Mouse (Mus musculus): ENCODE data around the gene Zfp954. TPM values are rescaled to one million over a fixed set of nuclear protein-coding genes. Genes with fewer than 3 reads are reported as not detected.
A peak's percentile ranks its signal among the peaks of the same experiment; 100 is the strongest.
"Not testable (repeated sequence)": the region's sequence is repeated elsewhere in the genome, so short reads cannot be mapped to it uniquely, and the experiment has no call there.

The Zfp954 gene
- 20.8 and 24.1 TPM in 2 replicates for polyA plus RNA-seq (2014; fragmentation: Nextera tagmentation; extraction: Ambion mirVana)

- no peaks in the 10 kb centered on the region for H3K27me3 ChIP-seq (ENCODE audit: control insufficient read depth, insufficient read depth, low read length)
- H3K4me2 ChIP-seq (replicated peaks) = peak within 1 kb of the TSS; percentile 86
- DNase-seq (ENCODE audit: low spot score) = peak; percentile 90
- H3K4me3 ChIP-seq (replicated peaks; ENCODE audit: low read length) = peak within 1 kb of the TSS; percentile 72
- under 1% methylated on average over 30 of the region's 30 CpGs for WGBS
- H3K9ac ChIP-seq = peak within 1 kb of the TSS; percentile 70
- H3K27ac ChIP-seq = peak within 1 kb of the TSS; percentile 77
- H3K4me1 ChIP-seq (replicated peaks; ENCODE audit: control insufficient read depth, insufficient read depth, low read length) = peaks cover 10% of the 10 kb centered on the region; the same call in 1 of the 2 replicates
- ATAC-seq (ENCODE audit: low FRiP score) = peak; percentile 95
- peaks cover 24% of the 10 kb centered on the region for H3K36me3 ChIP-seq (replicated peaks; ENCODE audit: control insufficient read depth, insufficient read depth)
- H3K9me3 ChIP-seq (ENCODE audit: control insufficient read depth, low read length) = no peaks in the 10 kb centered on the region
These were observed at the start of gene Zfp954 for GRCm38 (mm10) chr7:7120921-7121601. Zfp954 (minus strand) TSS chr7:7121488.

- Histone ChIP-seq H3K9ac (no peak overlapping the region), H3K27me3 (ENCODE audit: control insufficient read depth, insufficient read depth, low read length) (no peaks in the 10 kb centered on the region), H3K9me3 (ENCODE audit: control insufficient read depth, low read length) (peaks cover 3% of the 10 kb centered on the region; the same call in 1 of the 2 replicates), H3K4me2 (replicated peaks) (no peak overlapping the region), H3K4me3 (replicated peaks; ENCODE audit: low read length) (no peak overlapping the region), H3K4me1 (replicated peaks; ENCODE audit: control insufficient read depth, insufficient read depth, low read length) (no peaks in the 10 kb centered on the region), H3K27ac (no peak overlapping the region), H3K36me3 (replicated peaks; ENCODE audit: control insufficient read depth, insufficient read depth) (no peaks in the 10 kb centered on the region)
- WGBS = 93% methylated on average over 15 of the region's 15 CpGs
- DNase-seq (ENCODE audit: low spot score) = no peak
- no peak for ATAC-seq (ENCODE audit: low FRiP score)
These were observed 24.8 kb upstream of the Zfp954 start for GRCm38 (mm10) chr7:7145991-7146608.

- no peaks in the 10 kb centered on the region for H3K4me1 ChIP-seq (replicated peaks; ENCODE audit: control insufficient read depth, insufficient read depth, low read length)
- H3K4me2 ChIP-seq (replicated peaks) = no peak overlapping the region
- H3K27me3 ChIP-seq (ENCODE audit: control insufficient read depth, insufficient read depth, low read length) = no peaks in the 10 kb centered on the region
- no peak overlapping the region for H3K27ac ChIP-seq
- H3K9me3 ChIP-seq (ENCODE audit: control insufficient read depth, low read length) = peaks cover 3% of the 10 kb centered on the region; the same call in 1 of the 2 replicates
- no peaks in the 10 kb centered on the region for H3K36me3 ChIP-seq (replicated peaks; ENCODE audit: control insufficient read depth, insufficient read depth)
- WGBS = 86% methylated on average over 1 of the region's 1 CpGs
- H3K4me3 ChIP-seq (replicated peaks; ENCODE audit: low read length) = no peak overlapping the region
- ATAC-seq (ENCODE audit: low FRiP score) (no peak), DNase-seq (ENCODE audit: low spot score) (no peak)
- no peak overlapping the region for H3K9ac ChIP-seq
These were observed 22.9 kb upstream of the Zfp954 start for GRCm38 (mm10) chr7:7144215-7144614.

- ATAC-seq (ENCODE audit: low FRiP score) (peak; percentile 97), DNase-seq (ENCODE audit: low spot score) (peak; percentile 75)
- Histone ChIP-seq H3K36me3 (replicated peaks; ENCODE audit: control insufficient read depth, insufficient read depth) (peaks cover 23% of the 10 kb centered on the region), H3K4me3 (replicated peaks; ENCODE audit: low read length) (peak within 1 kb of the TSS; percentile 53), H3K27me3 (ENCODE audit: control insufficient read depth, insufficient read depth, low read length) (no peaks in the 10 kb centered on the region), H3K9ac (peak within 1 kb of the TSS; percentile 81), H3K4me2 (replicated peaks) (peak within 1 kb of the TSS; percentile 56), H3K9me3 (ENCODE audit: control insufficient read depth, low read length) (0 out of 2 replicates have a peak, but pooled peaks cover under 1% of the 10 kb centered on the region), H3K4me1 (replicated peaks; ENCODE audit: control insufficient read depth, insufficient read depth, low read length) (peaks cover 14% of the 10 kb centered on the region), H3K27ac (peak within 1 kb of the TSS; percentile 86)
- WGBS = 8% methylated on average over 16 of the region's 16 CpGs
These were observed 15.1 kb upstream of the Zfp954 start, which contains the start of gene Zfp773 for GRCm38 (mm10) chr7:7136379-7136866. Zfp773 (minus strand) TSS chr7:7136755.

- Histone ChIP-seq H3K27me3 (ENCODE audit: control insufficient read depth, insufficient read depth, low read length) (no peaks in the 10 kb centered on the region), H3K9me3 (ENCODE audit: control insufficient read depth, low read length) (peaks cover 11% of the 10 kb centered on the region; the same call in 1 of the 2 replicates), H3K4me3 (replicated peaks; ENCODE audit: low read length) (no peak overlapping the region), H3K36me3 (replicated peaks; ENCODE audit: control insufficient read depth, insufficient read depth) (peaks cover 31% of the 10 kb centered on the region), H3K27ac (no peak overlapping the region), H3K4me1 (replicated peaks; ENCODE audit: control insufficient read depth, insufficient read depth, low read length) (peaks cover 14% of the 10 kb centered on the region), H3K9ac (no peak overlapping the region), H3K4me2 (replicated peaks) (no peak overlapping the region)
- ATAC-seq (ENCODE audit: low FRiP score) (no peak), DNase-seq (ENCODE audit: low spot score) (no peak)
- WGBS = 74% methylated on average over 8 of the region's 8 CpGs
These were observed 11.5 kb upstream of the Zfp954 start for GRCm38 (mm10) chr7:7132751-7133150.

- not testable (repeated sequence) for H3K4me1 ChIP-seq (replicated peaks; ENCODE audit: control insufficient read depth, insufficient read depth, low read length); H3K4me2 ChIP-seq (replicated peaks); ATAC-seq (ENCODE audit: low FRiP score); H3K27me3 ChIP-seq (ENCODE audit: control insufficient read depth, insufficient read depth, low read length); H3K27ac ChIP-seq; H3K4me3 ChIP-seq (replicated peaks; ENCODE audit: low read length); H3K9ac ChIP-seq; DNase-seq (ENCODE audit: low spot score)
- 94% methylated on average over 14 of the region's 15 CpGs for WGBS
- peaks cover 11% of the 10 kb centered on the region; the same call in 1 of the 2 replicates for H3K9me3 ChIP-seq (ENCODE audit: control insufficient read depth, low read length)
- peaks cover 31% of the 10 kb centered on the region for H3K36me3 ChIP-seq (replicated peaks; ENCODE audit: control insufficient read depth, insufficient read depth)
These were observed 9.3 kb upstream of the Zfp954 start for GRCm38 (mm10) chr7:7130491-7131124.

- H3K27me3 ChIP-seq (ENCODE audit: control insufficient read depth, insufficient read depth, low read length) = no peaks in the 10 kb centered on the region
- peaks cover 19% of the 10 kb centered on the region for H3K36me3 ChIP-seq (replicated peaks; ENCODE audit: control insufficient read depth, insufficient read depth)
- peak overlapping the region; percentile 72 for H3K4me3 ChIP-seq (replicated peaks; ENCODE audit: low read length)
- H3K27ac ChIP-seq = no peak overlapping the region
- DNase-seq (ENCODE audit: low spot score) = no peak
- peak; percentile 52; the same call in 1 of the 2 replicates for ATAC-seq (ENCODE audit: low FRiP score)
- 53% methylated on average over 6 of the region's 6 CpGs for WGBS
- peak overlapping the region; percentile 86 for H3K4me2 ChIP-seq (replicated peaks)
- H3K9ac ChIP-seq = peak overlapping the region; percentile 70; the same call in 1 of the 2 replicates
- H3K9me3 ChIP-seq (ENCODE audit: control insufficient read depth, low read length) = no peaks in the 10 kb centered on the region
- peaks cover 10% of the 10 kb centered on the region; the same call in 1 of the 2 replicates for H3K4me1 ChIP-seq (replicated peaks; ENCODE audit: control insufficient read depth, insufficient read depth, low read length)
These were observed 303 bp upstream of the Zfp954 start for GRCm38 (mm10) chr7:7121602-7121980.

GRCm38 (mm10) chr7:7118441-7118840, 2.8 kb downstream of the Zfp954 start:
- no peak overlapping the region for H3K9ac ChIP-seq
- no peak overlapping the region for H3K27ac ChIP-seq
- H3K4me3 ChIP-seq (replicated peaks; ENCODE audit: low read length) = no peak overlapping the region
- 98% methylated on average over 2 of the region's 2 CpGs for WGBS
- DNase-seq (ENCODE audit: low spot score) (no peak), ATAC-seq (ENCODE audit: low FRiP score) (no peak)
- H3K4me2 ChIP-seq (replicated peaks) = no peak overlapping the region
- peaks cover 48% of the 10 kb centered on the region for H3K36me3 ChIP-seq (replicated peaks; ENCODE audit: control insufficient read depth, insufficient read depth)
- H3K9me3 ChIP-seq (ENCODE audit: control insufficient read depth, low read length) = no peaks in the 10 kb centered on the region
- H3K27me3 ChIP-seq (ENCODE audit: control insufficient read depth, insufficient read depth, low read length) = no peaks in the 10 kb centered on the region
- H3K4me1 ChIP-seq (replicated peaks; ENCODE audit: control insufficient read depth, insufficient read depth, low read length) = peaks cover 10% of the 10 kb centered on the region; the same call in 1 of the 2 replicates

GRCm38 (mm10) chr7:7108501-7108900, 12.8 kb downstream of the Zfp954 start:
- H3K36me3 ChIP-seq (replicated peaks; ENCODE audit: control insufficient read depth, insufficient read depth) = peaks cover 8% of the 10 kb centered on the region; the same call in 1 of the 2 replicates
- H3K27ac ChIP-seq = no peak overlapping the region
- WGBS = 92% methylated on average over 7 of the region's 7 CpGs
- H3K27me3 ChIP-seq (ENCODE audit: control insufficient read depth, insufficient read depth, low read length) = no peaks in the 10 kb centered on the region
- H3K9me3 ChIP-seq (ENCODE audit: control insufficient read depth, low read length) = 0 out of 2 replicates have a peak, but pooled peaks cover 3% of the 10 kb centered on the region
- H3K9ac ChIP-seq = no peak overlapping the region
- DNase-seq (ENCODE audit: low spot score) (no peak), ATAC-seq (ENCODE audit: low FRiP score) (no peak)
- H3K4me3 ChIP-seq (replicated peaks; ENCODE audit: low read length) = no peak overlapping the region
- H3K4me1 ChIP-seq (replicated peaks; ENCODE audit: control insufficient read depth, insufficient read depth, low read length) = no peaks in the 10 kb centered on the region
- H3K4me2 ChIP-seq (replicated peaks) = no peak overlapping the region

All from hindbrain, embryonic 14.5 days (tissue).